Mouse (Mus musculus) brown adipose tissue, adult 24 weeks (tissue): ENCODE data around the gene Amtn. TPM values are rescaled to one million over a fixed set of nuclear protein-coding genes. Genes with fewer than 3 reads are reported as not detected.

Source experiments
- polyA plus RNA-seq: library from polyadenylated mRNA; stranded (reverse); fragments of >200 nt; gene quantifications from 2 replicates; pipeline ENCODE4 v1.2.4, GENCODE M21; 2012; ENCODE audit not compliant: missing spikeins, insufficient read depth, insufficient read length

The Amtn gene
- polyA plus RNA-seq, 1 experiment = not detected

Other genes starting within 250 kb of the Amtn start
- not detected in 2 replicates for gene Gm11115, start 222.0 kb upstream of the Amtn start, polyA plus RNA-seq
- gene Gm7714, start 107.2 kb upstream of the Amtn start, polyA plus RNA-seq = not detected in 2 replicates
- gene Prol1, start 58.8 kb upstream of the Amtn start, polyA plus RNA-seq = not detected in 2 replicates
- gene Ambn, start 79.9 kb downstream of the Amtn start, polyA plus RNA-seq = not detected in 2 replicates
- gene Enam, start 111.9 kb downstream of the Amtn start, polyA plus RNA-seq = not detected in 2 replicates
- 1.1 and 1.7 TPM in 2 replicates for gene Jchain, start 151.8 kb downstream of the Amtn start, polyA plus RNA-seq
- gene Utp3, start 178.4 kb downstream of the Amtn start, polyA plus RNA-seq = 20.9 and 26.2 TPM in 2 replicates
- gene Rufy3, start 188.9 kb downstream of the Amtn start, polyA plus RNA-seq = 5.1 and 5.3 TPM in 2 replicates